Mouse (Mus musculus) heart, embryonic 14.5 days (tissue): ENCODE data around the gene Cyp2t4. TPM values are rescaled to one million over a fixed set of nuclear protein-coding genes. Genes with fewer than 3 reads are reported as not detected.

ENCODE experiments used
- ATAC-seq: fragments of 200-750 bp; cut with Nextera tagmentation; 2 replicates; pipeline ENCODE4 v1.8.0; 2017; ENCODE audit warnings: low read depth, moderate TSS enrichment; ENCODE audit not compliant: insufficient number of reproducible peaks, insufficient read depth, low FRiP score
- H3K27ac ChIP-seq, 2 experiments: fragments of 200-500 bp in 1 of 2; fragments of 300-500 bp in 1 of 2; sonication (generic) in 1 of 2; replicated peaks in 1 of 2; 2 replicates each; pipeline ENCODE4 v1.5.1; 2012 to 2014; ENCODE audit warnings: low read depth in 2 of 2, low read length in 2 of 2, control low read depth in 1 of 2, mild to moderate bottlenecking in 1 of 2, mixed read lengths in 1 of 2; ENCODE audit not compliant: control insufficient read depth in 1 of 2, insufficient read depth in 1 of 2
- H3K27me3 ChIP-seq: fragments of 300-500 bp; sonication (generic); 2 replicates; pipeline ENCODE4 v1.6.1; 2014; ENCODE audit warnings: mild to moderate bottlenecking, low read length, control low read depth; ENCODE audit not compliant: control insufficient read depth, insufficient read depth
- H3K36me3 ChIP-seq: fragments of 300-500 bp; sonication (generic); 2 replicates; pipeline ENCODE4 v1.6.1; 2014; ENCODE audit warnings: mild to moderate bottlenecking, control low read depth, low read length, mixed read lengths; ENCODE audit not compliant: control insufficient read depth, insufficient read depth
- H3K4me1 ChIP-seq, 2 experiments: fragments of 200-500 bp in 1 of 2; fragments of 300-500 bp in 1 of 2; sonication (generic) in 1 of 2; 2 replicates each; pipeline ENCODE4 v1.6.1; 2012 to 2014; ENCODE audit warnings: low read length in 2 of 2, control low read depth in 1 of 2, mixed read lengths in 1 of 2; ENCODE audit not compliant: control insufficient read depth in 2 of 2, insufficient read depth in 2 of 2
- H3K4me2 ChIP-seq: fragments of 300-500 bp; sonication (generic); 2 replicates; pipeline ENCODE4 v1.6.1; 2014; ENCODE audit warnings: mild to moderate bottlenecking, low read length
- H3K4me3 ChIP-seq, 2 experiments: fragments of 200-500 bp in 1 of 2; fragments of 300-500 bp in 1 of 2; sonication (generic) in 1 of 2; 2 replicates each; pipeline ENCODE4 v1.5.1; 2012 to 2014; ENCODE audit warnings: low read length in 2 of 2, mild to moderate bottlenecking in 2 of 2, control low read depth in 1 of 2, low read depth in 1 of 2, moderate library complexity in 1 of 2; ENCODE audit not compliant: control insufficient read depth in 1 of 2, insufficient read depth in 1 of 2
- H3K9ac ChIP-seq: fragments of 300-500 bp; sonication (generic); 2 replicates; pipeline ENCODE4 v1.6.1; 2014; ENCODE audit warnings: mild to moderate bottlenecking, low read length
- H3K9me3 ChIP-seq: fragments of 300-500 bp; sonication (generic); 2 replicates; pipeline ENCODE4 v1.6.1; 2016; ENCODE audit warnings: low read length, control low read depth; ENCODE audit not compliant: control insufficient read depth
- WGBS: fragments of 180-500 bp; shearing (Covaris S2); extraction: QIAGEN DNeasy Blood & Tissue Kit; methylation state at CpG from one replicate; pipeline ENCODE4 v1.1.7; 2014; 5-methylcytosine and 5-hydroxymethylcytosine counted together
- polyA plus RNA-seq: library from polyadenylated mRNA; unstranded; fragments of >200 nt; fragmentation: Nextera tagmentation; extraction: Ambion mirVana; gene quantifications from 2 replicates; pipeline ENCODE4 v1.2.1, GENCODE M21; 2014

The Cyp2t4 gene
- polyA plus RNA-seq, 1 experiment from 2014 or later = 0.22 TPM

GRCm38 (mm10) chr7:27178324-27179216, 25.1 kb downstream of the Cyp2t4 start, which contains the start of gene Rab4b:
Rab4b (minus strand) TSS chr7:27178896.
- H3K36me3 ChIP-seq = peaks cover 29% of the 10 kb centered on the region
- ATAC-seq = peak; percentile 97
- H3K4me3 ChIP-seq = peak within 1 kb of the TSS; percentile 73 to 76
- H3K27ac ChIP-seq = peak within 1 kb of the TSS; percentile 89 to 91
- peak within 1 kb of the TSS; percentile 73 for H3K4me2 ChIP-seq
- H3K9me3 ChIP-seq = no peaks in the 10 kb centered on the region
- peaks cover 0 to 4% of the 10 kb centered on the region in 2 experiments; a peak in 2 of 4 replicates for H3K4me1 ChIP-seq
- peak within 1 kb of the TSS; percentile 68 for H3K9ac ChIP-seq
- H3K27me3 ChIP-seq = no peaks in the 10 kb centered on the region
- WGBS = under 1% methylated on average over 48 of the region's 53 CpGs

GRCm38 (mm10) chr7:27179217-27179918, 25.9 kb downstream of the Cyp2t4 start:
- Histone ChIP-seq H3K9me3 (no peaks in the 10 kb centered on the region), H3K4me1 (peaks cover 0 to 4% of the 10 kb centered on the region in 2 experiments; a peak in 2 of 4 replicates), H3K27ac (peak overlapping the region; percentile 73 to 79), H3K27me3 (no peaks in the 10 kb centered on the region), H3K36me3 (peaks cover 26% of the 10 kb centered on the region), H3K4me2 (peak overlapping the region; percentile 73), H3K9ac (peak overlapping the region; percentile 65), H3K4me3 (peak overlapping the region; percentile 43 to 73)
- WGBS = 42% methylated on average over 16 of the region's 16 CpGs
- no peak for ATAC-seq

- Histone ChIP-seq H3K9me3 (0 out of 2 replicates have a peak, but pooled peaks cover under 1% of the 10 kb centered on the region), H3K4me2 (no peak overlapping the region)
- WGBS = 57% methylated on average over 5 of the region's 5 CpGs
These were observed 26.5 kb downstream of the Cyp2t4 start for GRCm38 (mm10) chr7:27180036-27180435.

GRCm38 (mm10) chr7:27180837-27181695, 27.6 kb downstream of the Cyp2t4 start, which contains the start of the genes Gm21983 and Mia:
Gm21983 (minus strand) TSS chr7:27181086.
Mia (minus strand) TSS chr7:27181157.
- Histone ChIP-seq H3K4me2 (no peak within 1 kb of the TSS), H3K27me3 (no peaks in the 10 kb centered on the region), H3K27ac (peak within 1 kb of the TSS in 1 of 2 experiments; percentile 33; a peak in 2 of 4 replicates), H3K9ac (no peak within 1 kb of the TSS), H3K36me3 (peaks cover 32% of the 10 kb centered on the region), H3K4me3 (no peak within 1 kb of the TSS), H3K9me3 (0 out of 2 replicates have a peak, but pooled peaks cover 3% of the 10 kb centered on the region), H3K4me1 (peaks cover 0 to 4% of the 10 kb centered on the region in 2 experiments; a peak in 2 of 4 replicates)
- WGBS = 62% methylated on average over 14 of the region's 14 CpGs
- no peak for ATAC-seq

More at GRCm38 (mm10) chr7:27180036-27180435, 26.5 kb downstream of the Cyp2t4 start:
- H3K9ac ChIP-seq = no peak overlapping the region
- ATAC-seq = no peak
- peaks cover 0 to 4% of the 10 kb centered on the region in 2 experiments; a peak in 2 of 4 replicates for H3K4me1 ChIP-seq
- H3K27ac ChIP-seq = peak overlapping the region in 1 of 2 experiments; percentile 33; a peak in 2 of 4 replicates
- H3K36me3 ChIP-seq = peaks cover 26% of the 10 kb centered on the region
- no peaks in the 10 kb centered on the region for H3K27me3 ChIP-seq
- no peak overlapping the region for H3K4me3 ChIP-seq

- peaks cover 0 to 4% of the 10 kb centered on the region in 2 experiments; a peak in 2 of 4 replicates for H3K4me1 ChIP-seq
- no peaks in the 10 kb centered on the region for H3K27me3 ChIP-seq
- WGBS = 88% methylated on average over 1 of the region's 1 CpGs
- H3K4me3 ChIP-seq = no peak overlapping the region
- 0 out of 2 replicates have a peak, but pooled peaks cover 3% of the 10 kb centered on the region for H3K9me3 ChIP-seq
- no peak overlapping the region for H3K4me2 ChIP-seq
- no peak for ATAC-seq
- H3K36me3 ChIP-seq = peaks cover 47% of the 10 kb centered on the region
- no peak overlapping the region for H3K27ac ChIP-seq
- no peak overlapping the region for H3K9ac ChIP-seq
These were observed 29.0 kb downstream of the Cyp2t4 start for GRCm38 (mm10) chr7:27182498-27182897.

- H3K36me3 ChIP-seq = peaks cover 71% of the 10 kb centered on the region
- no peaks in the 10 kb centered on the region for H3K27me3 ChIP-seq
- H3K9ac ChIP-seq = no peak overlapping the region
- no peak overlapping the region for H3K27ac ChIP-seq
- H3K4me3 ChIP-seq = no peak overlapping the region
- no peak for ATAC-seq
- 0 out of 2 replicates have a peak, but pooled peaks cover 3% of the 10 kb centered on the region for H3K9me3 ChIP-seq
- WGBS = 62% methylated on average over 3 of the region's 3 CpGs
- no peak overlapping the region for H3K4me2 ChIP-seq
- no peaks in the 10 kb centered on the region; a peak in 1 of 4 replicates for H3K4me1 ChIP-seq
These were observed 31.4 kb downstream of the Cyp2t4 start for GRCm38 (mm10) chr7:27184964-27185363.
